Mouse (Mus musculus) heart, embryonic 10.5 days (tissue): ENCODE measurements at regions not wholly inside any gene's neighbourhood (a gene's known extent, or its start where the extent isn't known, plus 50 kb on each side); places are given as distances from the start of the nearest gene placed in this dataset.

Experiments
- DNase-seq: peaks from one replicate; pipeline ENCODE4 v3.0.0-alpha.2; 2017; ENCODE audit warnings: low spot score
- H3K27ac ChIP-seq: fragments of 300-500 bp; sonication (generic); 2 replicates; pipeline ENCODE4 v1.5.1; 2016; ENCODE audit warnings: mild to moderate bottlenecking
- H3K27me3 ChIP-seq: fragments of 300-500 bp; sonication (generic); 2 replicates; pipeline ENCODE4 v1.6.1; 2016; ENCODE audit warnings: mild to moderate bottlenecking; ENCODE audit not compliant: poor library complexity, insufficient read depth, severe bottlenecking
- H3K36me3 ChIP-seq: fragments of 300-500 bp; sonication (generic); 2 replicates; pipeline ENCODE4 v1.6.1; 2016; ENCODE audit warnings: mild to moderate bottlenecking, moderate library complexity
- H3K4me1 ChIP-seq: fragments of 300-500 bp; sonication (generic); 2 replicates; pipeline ENCODE4 v1.6.1; 2016; ENCODE audit warnings: mild to moderate bottlenecking
- H3K4me3 ChIP-seq: fragments of 300-500 bp; sonication (generic); 2 replicates; pipeline ENCODE4 v1.5.1; 2016; ENCODE audit warnings: mild to moderate bottlenecking, moderate library complexity
- H3K9me3 ChIP-seq: fragments of 300-500 bp; sonication (generic); 2 replicates; pipeline ENCODE4 v1.6.1; 2016; ENCODE audit warnings: mild to moderate bottlenecking, moderate library complexity
- WGBS: fragments of 180-500 bp; shearing (Covaris S2); methylation state at CpG from one replicate; pipeline ENCODE4 v1.1.7; 2016; 5-methylcytosine and 5-hydroxymethylcytosine counted together

- 52% methylated on average over 4 of the region's 4 CpGs for WGBS
- H3K9me3 ChIP-seq = no peaks in the 10 kb centered on the region
- no peak overlapping the region for H3K27ac ChIP-seq
- DNase-seq = no peak
- no peaks in the 10 kb centered on the region for H3K4me1 ChIP-seq
- H3K36me3 ChIP-seq = no peaks in the 10 kb centered on the region
- H3K27me3 ChIP-seq = no peaks in the 10 kb centered on the region
- H3K4me3 ChIP-seq = no peak overlapping the region
Measured at GRCm38 (mm10) chr3:149993199-149993598, 1002.8 kb upstream of the Adgrl2 start.

GRCm38 (mm10) chr3:149987801-149988200 lies 997.4 kb upstream of the Adgrl2 start:
- no peaks in the 10 kb centered on the region for H3K4me1 ChIP-seq
- WGBS = 70% methylated on average over 1 of the region's 1 CpGs
- H3K27ac ChIP-seq = no peak overlapping the region

GRCm38 (mm10) chr3:149956993-149957392 lies 966.6 kb upstream of the Adgrl2 start:
- Histone ChIP-seq H3K4me3 (no peak overlapping the region), H3K4me1 (no peaks in the 10 kb centered on the region), H3K27ac (no peak overlapping the region), H3K9me3 (no peaks in the 10 kb centered on the region), H3K27me3 (no peaks in the 10 kb centered on the region), H3K36me3 (no peaks in the 10 kb centered on the region)
- WGBS = 50% methylated on average over 2 of the region's 2 CpGs
- DNase-seq = no peak

More at GRCm38 (mm10) chr3:149987801-149988200, 997.4 kb upstream of the Adgrl2 start:
- H3K27me3 ChIP-seq = no peaks in the 10 kb centered on the region
- no peak for DNase-seq
- no peak overlapping the region for H3K4me3 ChIP-seq
- no peaks in the 10 kb centered on the region for H3K36me3 ChIP-seq
- no peaks in the 10 kb centered on the region for H3K9me3 ChIP-seq

GRCm38 (mm10) chr3:149936197-149936596 lies 945.8 kb upstream of the Adgrl2 start:
- 86% methylated on average over 9 of the region's 9 CpGs for WGBS
- no peak for DNase-seq
- Histone ChIP-seq H3K9me3 (no peaks in the 10 kb centered on the region), H3K4me3 (no peak overlapping the region), H3K27ac (no peak overlapping the region), H3K27me3 (no peaks in the 10 kb centered on the region), H3K4me1 (no peaks in the 10 kb centered on the region), H3K36me3 (no peaks in the 10 kb centered on the region)

- no peaks in the 10 kb centered on the region for H3K27me3 ChIP-seq
- H3K9me3 ChIP-seq = no peaks in the 10 kb centered on the region
- H3K27ac ChIP-seq = no peak overlapping the region
- H3K36me3 ChIP-seq = no peaks in the 10 kb centered on the region
- H3K4me1 ChIP-seq = no peaks in the 10 kb centered on the region
- H3K4me3 ChIP-seq = no peak overlapping the region
- DNase-seq = no peak
- 76% methylated on average over 4 of the region's 4 CpGs for WGBS
Measured at GRCm38 (mm10) chr3:149934832-149935231, 944.5 kb upstream of the Adgrl2 start.

GRCm38 (mm10) chr3:149928456-149929360 lies 938.4 kb upstream of the Adgrl2 start:
- H3K27ac ChIP-seq = no peak overlapping the region
- no peak for DNase-seq
- H3K27me3 ChIP-seq = no peaks in the 10 kb centered on the region
- WGBS = 80% methylated on average over 10 of the region's 10 CpGs
- no peaks in the 10 kb centered on the region for H3K4me1 ChIP-seq
- H3K4me3 ChIP-seq = no peak overlapping the region
- H3K36me3 ChIP-seq = no peaks in the 10 kb centered on the region
- H3K9me3 ChIP-seq = no peaks in the 10 kb centered on the region

GRCm38 (mm10) chr3:149920206-149920605 lies 929.9 kb upstream of the Adgrl2 start:
- H3K9me3 ChIP-seq = no peaks in the 10 kb centered on the region
- no peak overlapping the region for H3K27ac ChIP-seq
- 83% methylated on average over 2 of the region's 2 CpGs for WGBS
- no peaks in the 10 kb centered on the region for H3K36me3 ChIP-seq
- no peak for DNase-seq
- no peaks in the 10 kb centered on the region for H3K27me3 ChIP-seq
- no peaks in the 10 kb centered on the region for H3K4me1 ChIP-seq
- no peak overlapping the region for H3K4me3 ChIP-seq

GRCm38 (mm10) chr3:149918201-149918600 lies 927.8 kb upstream of the Adgrl2 start:
- Histone ChIP-seq H3K4me3 (no peak overlapping the region), H3K27me3 (no peaks in the 10 kb centered on the region), H3K36me3 (no peaks in the 10 kb centered on the region), H3K9me3 (no peaks in the 10 kb centered on the region), H3K27ac (no peak overlapping the region), H3K4me1 (no peaks in the 10 kb centered on the region)
- no peak for DNase-seq
- WGBS = 68% methylated on average over 5 of the region's 5 CpGs

- Histone ChIP-seq H3K4me1 (no peaks in the 10 kb centered on the region), H3K27me3 (no peaks in the 10 kb centered on the region), H3K36me3 (no peaks in the 10 kb centered on the region), H3K9me3 (no peaks in the 10 kb centered on the region), H3K27ac (no peak overlapping the region), H3K4me3 (no peak overlapping the region)
- no peak for DNase-seq
- 84% methylated on average over 8 of the region's 8 CpGs for WGBS
Measured at GRCm38 (mm10) chr3:149910721-149911120, 920.4 kb upstream of the Adgrl2 start.

- no peaks in the 10 kb centered on the region for H3K27me3 ChIP-seq
- WGBS = 76% methylated on average over 5 of the region's 5 CpGs
- no peak overlapping the region for H3K4me3 ChIP-seq
- H3K9me3 ChIP-seq = no peaks in the 10 kb centered on the region
- H3K27ac ChIP-seq = no peak overlapping the region
- no peaks in the 10 kb centered on the region for H3K4me1 ChIP-seq
- no peaks in the 10 kb centered on the region for H3K36me3 ChIP-seq
- no peak for DNase-seq
Measured at GRCm38 (mm10) chr3:149901783-149902182, 911.4 kb upstream of the Adgrl2 start.

- Histone ChIP-seq H3K36me3 (no peaks in the 10 kb centered on the region), H3K4me3 (no peak overlapping the region), H3K27me3 (no peaks in the 10 kb centered on the region), H3K27ac (no peak overlapping the region), H3K4me1 (no peaks in the 10 kb centered on the region), H3K9me3 (no peaks in the 10 kb centered on the region)
- WGBS = 50% methylated on average over 1 of the region's 1 CpGs
- DNase-seq = no peak
Measured at GRCm38 (mm10) chr3:149876553-149876952, 886.2 kb upstream of the Adgrl2 start.

GRCm38 (mm10) chr3:149865945-149866344 lies 875.6 kb upstream of the Adgrl2 start:
- no peak for DNase-seq
- H3K4me3 ChIP-seq = no peak overlapping the region
- no peaks in the 10 kb centered on the region for H3K4me1 ChIP-seq
- no peak overlapping the region for H3K27ac ChIP-seq
- no peaks in the 10 kb centered on the region for H3K36me3 ChIP-seq
- H3K9me3 ChIP-seq = no peaks in the 10 kb centered on the region
- whole genome bisulfite sequencing = 81% methylated on average over 2 of the region's 2 CpGs
- H3K27me3 ChIP-seq = no peaks in the 10 kb centered on the region

GRCm38 (mm10) chr3:149846941-149847539 lies 856.7 kb upstream of the Adgrl2 start:
- H3K27ac ChIP-seq = no peak overlapping the region
- DNase-seq = no peak
- WGBS = 72% methylated on average over 7 of the region's 7 CpGs
- H3K4me1 ChIP-seq = no peaks in the 10 kb centered on the region; the same call in 1 of the 2 replicates
- H3K9me3 ChIP-seq = no peaks in the 10 kb centered on the region
- H3K36me3 ChIP-seq = no peaks in the 10 kb centered on the region
- no peaks in the 10 kb centered on the region for H3K27me3 ChIP-seq
- H3K4me3 ChIP-seq = no peak overlapping the region
